Mouse (Mus musculus) spleen, adult 2 months (tissue): ENCODE measurements around the gene Ppp1r12c.

ENCODE experiments used
- CTCF ChIP-seq: fragments of 200-500 bp; IDR thresholded peaks from 2 replicates; pipeline ENCODE4 v1.5.1; 2011; ENCODE audit warnings: mild to moderate bottlenecking, inconsistent platforms; ENCODE audit not compliant: insufficient read depth, insufficient read length, insufficient replicate concordance; ENCODE audit errors: extremely low read depth
- POLR2A ChIP-seq: fragments of 200-500 bp; IDR thresholded peaks from 2 replicates; pipeline ENCODE4 v1.6.1; 2011; ENCODE audit warnings: low read depth, low read length, inconsistent platforms

DNA sequence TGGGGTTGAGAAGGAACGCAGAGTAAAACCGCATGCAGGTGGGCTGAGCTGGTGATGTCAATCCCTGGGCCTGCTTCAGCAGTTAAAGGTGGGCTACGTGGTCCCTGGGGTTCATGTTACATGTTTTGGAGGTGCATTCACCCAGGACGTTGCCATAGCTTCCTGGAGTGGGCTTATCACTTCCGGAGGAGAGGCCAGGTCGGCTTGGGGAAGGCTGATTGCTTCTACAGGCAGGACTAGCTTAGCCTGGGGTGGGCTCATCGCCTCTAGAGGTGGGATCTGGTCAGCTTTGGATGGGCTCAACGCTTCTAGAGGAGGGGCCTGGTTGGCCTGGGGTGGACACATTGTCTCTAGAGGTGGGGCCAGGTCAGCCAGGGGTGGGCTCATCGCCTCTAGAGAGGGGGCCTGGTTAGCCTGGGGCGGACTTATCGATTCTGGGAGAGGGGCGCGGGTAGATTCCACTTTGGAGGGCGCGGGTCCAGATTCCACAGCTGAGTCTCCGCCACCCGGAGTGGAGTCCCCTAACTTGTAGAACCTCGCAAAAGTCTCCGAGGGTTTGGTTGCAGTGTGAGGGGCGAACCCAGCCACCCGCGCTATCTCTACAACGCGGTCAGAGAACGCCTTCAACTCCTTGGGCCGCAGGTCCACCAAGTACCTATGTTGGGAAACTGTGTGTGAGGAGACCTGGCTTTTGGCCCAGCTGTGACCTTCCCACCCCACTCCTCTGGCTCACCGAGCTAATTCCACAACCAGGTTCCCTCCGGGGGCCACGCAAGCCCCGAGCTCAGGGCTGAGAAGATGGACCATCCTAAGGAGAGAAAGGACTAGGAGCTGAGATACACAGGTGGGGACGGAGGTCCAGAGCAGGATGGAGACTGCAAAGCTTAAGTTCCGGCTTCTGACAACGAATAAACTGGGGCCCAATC is 22.0 kb upstream of the Ppp1r12c start:
- TF ChIP-seq POLR2A (no peak), CTCF (no peak)
